Mouse (Mus musculus): ENCODE measurements at regions not wholly inside any gene's neighbourhood (a gene's known extent, or its start where the extent isn't known, plus 50 kb on each side); places are given as distances from the start of the nearest gene placed in this dataset.

DNA sequence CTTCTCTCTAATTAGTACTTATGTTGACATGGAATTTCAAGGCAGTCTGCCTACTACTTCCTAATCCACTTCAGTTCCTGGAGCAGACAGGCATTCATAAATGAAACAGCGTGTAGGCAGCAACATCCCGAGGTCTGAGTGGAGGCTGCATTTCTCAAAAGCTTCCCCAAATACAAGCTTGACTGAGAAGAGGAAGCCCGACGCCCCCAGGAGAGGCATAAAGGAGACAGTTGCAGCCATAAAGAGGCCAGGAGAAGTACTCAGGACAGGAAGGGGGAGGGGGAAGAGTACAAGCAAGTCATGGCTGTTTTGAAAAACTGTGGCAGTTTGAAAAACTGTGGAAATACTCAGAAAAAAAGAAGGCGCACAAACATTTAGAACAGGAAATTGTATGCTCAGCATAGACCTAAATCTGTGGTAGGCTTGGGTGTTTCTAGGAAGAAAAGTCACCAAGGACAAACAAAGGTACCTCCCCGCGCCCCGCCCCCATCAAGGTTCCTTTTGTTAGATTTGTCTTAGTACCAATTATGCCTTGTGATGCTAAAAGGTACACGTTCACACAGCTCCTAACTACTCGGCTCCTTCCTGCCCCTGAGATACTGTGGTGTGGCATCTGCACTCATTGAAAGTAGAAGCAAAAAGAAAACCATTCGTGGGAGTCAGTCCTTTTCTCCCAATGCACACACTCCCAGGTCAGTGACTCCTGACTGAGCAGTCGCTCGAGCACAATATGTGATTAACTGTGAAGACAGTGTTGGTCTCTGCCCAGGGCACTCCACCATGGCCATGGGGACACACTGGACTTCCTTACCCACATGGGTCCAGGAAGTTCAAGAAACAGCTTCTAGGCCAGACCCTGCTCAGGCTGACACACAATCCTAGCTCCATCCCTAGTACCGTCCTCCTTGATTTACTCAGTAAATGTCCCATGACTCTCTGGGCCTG, 89.7 kb upstream of the Intu start:
- TF ChIP-seq CTCF (IDR thresholded peaks at IDR 0.05; ENCODE audit: low read depth, low read length) (no peak), POLR2A (IDR thresholded peaks at IDR 0.05; ENCODE audit: borderline replicate concordance, low read depth, low read length) (no peak)
